Mouse (Mus musculus): ENCODE measurements around the gene H1fx. TPM values are rescaled to one million over a fixed set of nuclear protein-coding genes. Genes with fewer than 3 reads are reported as not detected.

H1fx gene
- polyA plus RNA-seq, 2 experiments = 1.8 to 5.7 TPM

- TF ChIP-seq EP300 (IDR thresholded peaks at IDR 0.05; ENCODE audit: low read depth) (no peak), CTCF (IDR thresholded peaks at IDR 0.05; ENCODE audit: low read depth) (no peak)
Observed at GRCm38 (mm10) chr6:87991216-87991615, 9.8 kb upstream of the H1fx start.

GRCm38 (mm10) chr6:87982506-87982905 lies 1.1 kb upstream of the H1fx start:
- no peaks in the 10 kb centered on the region for H3K36me3 ChIP-seq (replicated peaks; ENCODE audit: control insufficient read depth, insufficient read depth, low read depth)
- H3K9ac ChIP-seq (replicated peaks) = no peak overlapping the region
- ATAC-seq (ENCODE audit: insufficient read depth) (no peak), DNase-seq (ENCODE audit: low read depth in 3 of 3, low spot score in 3 of 3) (no peak)
- H3K4me3 ChIP-seq (ENCODE audit: insufficient read depth in 1 of 2, low read depth in 2 of 2, low read length in 2 of 2) = no peak overlapping the region
- H3K4me2 ChIP-seq (ENCODE audit: low read depth) = no peak overlapping the region
- WGBS (ENCODE audit: insufficient replicate concordance) = 46% methylated on average over 9 of the region's 9 CpGs
- no peak overlapping the region for H3K27ac ChIP-seq
- peaks cover 45% of the 10 kb centered on the region for H3K27me3 ChIP-seq (ENCODE audit: control insufficient read depth, insufficient read depth, low read length)
- TF ChIP-seq CTCF (IDR thresholded peaks at IDR 0.05; ENCODE audit: low read depth) = no peak
- TF ChIP-seq EP300 (IDR thresholded peaks at IDR 0.05; ENCODE audit: low read depth) = no peak
- no peaks in the 10 kb centered on the region for H3K9me3 ChIP-seq (ENCODE audit: control insufficient read depth, low read length)
- H3K4me1 ChIP-seq (replicated peaks; ENCODE audit: control insufficient read depth in 2 of 2, insufficient read depth in 2 of 2, low read length in 1 of 2) = no peaks in the 10 kb centered on the region

More at GRCm38 (mm10) chr6:87991216-87991615, 9.8 kb upstream of the H1fx start:
- 47% methylated on average over 4 of the region's 4 CpGs for WGBS (ENCODE audit: insufficient replicate concordance)
- H3K9ac ChIP-seq (replicated peaks) = no peak overlapping the region
- H3K9me3 ChIP-seq (ENCODE audit: control insufficient read depth, low read length) = no peaks in the 10 kb centered on the region
- ATAC-seq (ENCODE audit: insufficient read depth) = no peak
- no peak overlapping the region for H3K4me3 ChIP-seq (ENCODE audit: insufficient read depth in 1 of 2, low read depth in 2 of 2, low read length in 2 of 2)
- peaks cover 8 to 18% of the 10 kb centered on the region in 2 experiments for H3K4me1 ChIP-seq (replicated peaks; ENCODE audit: control insufficient read depth in 2 of 2, insufficient read depth in 2 of 2, low read length in 1 of 2)
- DNase-seq (ENCODE audit: low read depth in 3 of 3, low spot score in 3 of 3) = no peak
- no peaks in the 10 kb centered on the region for H3K36me3 ChIP-seq (replicated peaks; ENCODE audit: control insufficient read depth, insufficient read depth, low read depth)
- H3K4me2 ChIP-seq (ENCODE audit: low read depth) = no peak overlapping the region
- no peaks in the 10 kb centered on the region for H3K27me3 ChIP-seq (ENCODE audit: control insufficient read depth, insufficient read depth, low read length)
- no peak overlapping the region for H3K27ac ChIP-seq

- DNase-seq (ENCODE audit: low read depth in 3 of 3, low spot score in 3 of 3) = no peak
- peak overlapping the region; percentile 55 to 61 for H3K4me3 ChIP-seq (ENCODE audit: insufficient read depth in 1 of 2, low read depth in 2 of 2, low read length in 2 of 2)
- peak overlapping the region; percentile 57 for H3K4me2 ChIP-seq (ENCODE audit: low read depth)
- no peaks in the 10 kb centered on the region for H3K36me3 ChIP-seq (replicated peaks; ENCODE audit: control insufficient read depth, insufficient read depth, low read depth)
- H3K27me3 ChIP-seq (ENCODE audit: control insufficient read depth, insufficient read depth, low read length) = peaks cover 45% of the 10 kb centered on the region
- WGBS (ENCODE audit: insufficient replicate concordance) = under 1% methylated on average over 52 of the region's 56 CpGs
- no peaks in the 10 kb centered on the region for H3K9me3 ChIP-seq (ENCODE audit: control insufficient read depth, low read length)
- no peak overlapping the region for H3K9ac ChIP-seq (replicated peaks)
- no peak for ATAC-seq (ENCODE audit: insufficient read depth)
- TF ChIP-seq EP300 (IDR thresholded peaks at IDR 0.05; ENCODE audit: low read depth) = no peak
- TF ChIP-seq CTCF (IDR thresholded peaks at IDR 0.05; ENCODE audit: low read depth) = no peak
- no peak overlapping the region for H3K27ac ChIP-seq
- H3K4me1 ChIP-seq (replicated peaks; ENCODE audit: control insufficient read depth in 2 of 2, insufficient read depth in 2 of 2, low read length in 1 of 2) = no peaks in the 10 kb centered on the region
Observed at GRCm38 (mm10) chr6:87981030-87981485, 379 bp downstream of the H1fx start.

- peak overlapping the region; percentile 57 for H3K4me2 ChIP-seq (ENCODE audit: low read depth)
- H3K36me3 ChIP-seq (replicated peaks; ENCODE audit: control insufficient read depth, insufficient read depth, low read depth) = no peaks in the 10 kb centered on the region
- H3K4me3 ChIP-seq (ENCODE audit: insufficient read depth in 1 of 2, low read depth in 2 of 2, low read length in 2 of 2) = peak overlapping the region; percentile 55 to 61
- no peaks in the 10 kb centered on the region for H3K9me3 ChIP-seq (ENCODE audit: control insufficient read depth, low read length)
- DNase-seq (ENCODE audit: low read depth in 3 of 3, low spot score in 3 of 3) = no peak
- peaks cover 45% of the 10 kb centered on the region for H3K27me3 ChIP-seq (ENCODE audit: control insufficient read depth, insufficient read depth, low read length)
- H3K27ac ChIP-seq = no peak overlapping the region
- 2% methylated on average over 66 of the region's 66 CpGs for WGBS (ENCODE audit: insufficient replicate concordance)
- H3K9ac ChIP-seq (replicated peaks) = no peak overlapping the region
- no peak for ATAC-seq (ENCODE audit: insufficient read depth)
- TF ChIP-seq EP300 (IDR thresholded peaks at IDR 0.05; ENCODE audit: low read depth) (no peak), CTCF (IDR thresholded peaks at IDR 0.05; ENCODE audit: low read depth) (peak; percentile 25; the same call in 1 of the 2 replicates)
- no peaks in the 10 kb centered on the region for H3K4me1 ChIP-seq (replicated peaks; ENCODE audit: control insufficient read depth in 2 of 2, insufficient read depth in 2 of 2, low read length in 1 of 2)
Observed at GRCm38 (mm10) chr6:87980374-87981029, 935 bp downstream of the H1fx start.

- 43% methylated on average over 3 of the region's 3 CpGs for WGBS (ENCODE audit: insufficient replicate concordance)
- Histone ChIP-seq H3K36me3 (replicated peaks; ENCODE audit: control insufficient read depth, insufficient read depth, low read depth) (no peaks in the 10 kb centered on the region), H3K9ac (replicated peaks) (no peak overlapping the region), H3K27ac (no peak overlapping the region), H3K27me3 (ENCODE audit: control insufficient read depth, insufficient read depth, low read length) (peaks cover 45% of the 10 kb centered on the region), H3K9me3 (ENCODE audit: control insufficient read depth, low read length) (no peaks in the 10 kb centered on the region), H3K4me1 (replicated peaks; ENCODE audit: control insufficient read depth in 2 of 2, insufficient read depth in 2 of 2, low read length in 1 of 2) (no peaks in the 10 kb centered on the region), H3K4me3 (ENCODE audit: insufficient read depth in 1 of 2, low read depth in 2 of 2, low read length in 2 of 2) (no peak overlapping the region), H3K4me2 (ENCODE audit: low read depth) (no peak overlapping the region)
- DNase-seq (ENCODE audit: low read depth in 3 of 3, low spot score in 3 of 3) (no peak), ATAC-seq (ENCODE audit: insufficient read depth) (no peak)
- no peak for TF ChIP-seq CTCF (IDR thresholded peaks at IDR 0.05; ENCODE audit: low read depth)
- TF ChIP-seq EP300 (IDR thresholded peaks at IDR 0.05; ENCODE audit: low read depth) = no peak
Observed at GRCm38 (mm10) chr6:87979728-87980127, 1.7 kb downstream of the H1fx start.
